Mouse (Mus musculus): ENCODE data around the gene Chic2. TPM values are rescaled to one million over a fixed set of nuclear protein-coding genes. Genes with fewer than 3 reads are reported as not detected.

Gene Chic2
- polyA plus RNA-seq, 1 experiment from 2014 or later = 17.9 TPM

DNA sequence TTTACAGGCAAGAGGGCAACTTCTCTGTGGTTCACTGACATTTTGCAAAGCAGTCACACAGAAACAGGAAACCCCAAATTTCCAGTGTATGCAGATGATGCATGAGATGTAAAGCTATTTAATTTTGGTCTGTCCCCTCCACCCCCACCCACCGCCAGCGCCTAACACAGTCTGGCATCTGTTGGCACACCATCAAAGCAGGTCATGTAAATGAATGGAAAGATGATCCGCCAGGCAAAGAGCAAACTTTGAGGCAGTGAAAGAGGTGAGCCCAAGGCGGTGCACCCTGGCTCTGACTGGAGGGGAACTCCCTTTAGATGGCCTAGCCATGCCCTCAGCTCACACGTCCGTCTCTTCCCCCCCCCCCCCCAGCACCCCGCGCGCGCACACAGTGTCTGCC, 22.1 kb upstream of the Chic2 start:
- H3K9me3 ChIP-seq (replicated peaks) = no peaks in the 10 kb centered on the region
- peak overlapping the region; percentile 56 for H3K4me2 ChIP-seq
- no peak overlapping the region for H3K27ac ChIP-seq
- no peaks in the 10 kb centered on the region for H3K36me3 ChIP-seq
- WGBS (ENCODE audit: insufficient replicate concordance) = 6% methylated on average over 9 of the region's 10 CpGs
- ATAC-seq (ENCODE audit: low read depth) (0 out of 2 replicates have a peak, but pooled peaks have one; percentile 15), DNase-seq (no peak)
- H3K9ac ChIP-seq = no peak overlapping the region
- H3K4me1 ChIP-seq (replicated peaks) = 0 out of 2 replicates have a peak, but pooled peaks cover 4% of the 10 kb centered on the region
- H3K27me3 ChIP-seq = peaks cover 59% of the 10 kb centered on the region
- peak overlapping the region; percentile 24 for H3K4me3 ChIP-seq (replicated peaks)

- no peak for DNase-seq
- WGBS (ENCODE audit: insufficient replicate concordance) = 43% methylated on average over 4 of the region's 4 CpGs
- no peak for ATAC-seq (ENCODE audit: low read depth)
Measured at GRCm38 (mm10) chr5:75063177-75063576, 18.6 kb upstream of the Chic2 start.

DNA sequence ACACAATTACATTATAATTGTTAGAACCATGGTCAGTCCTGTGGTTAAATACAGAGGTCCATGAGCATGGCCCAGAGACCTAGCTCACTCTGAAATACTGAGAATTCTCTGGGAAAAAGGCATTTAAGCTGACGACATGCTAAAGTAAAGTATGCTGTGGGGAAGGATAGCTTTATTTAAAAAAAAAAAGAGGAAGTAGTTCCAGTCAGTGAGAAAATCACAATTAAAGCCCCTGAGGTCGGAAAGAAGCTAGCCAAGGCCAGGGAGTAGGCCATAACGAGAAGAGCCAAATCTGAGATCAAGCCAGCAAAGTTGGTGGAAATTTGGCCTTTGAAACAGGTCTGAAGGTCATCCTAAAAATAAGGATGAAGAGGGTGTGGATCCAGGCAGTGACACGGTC, 6.5 kb upstream of the Chic2 start:
- DNase-seq = no peak

More at GRCm38 (mm10) chr5:75063177-75063576, 18.6 kb upstream of the Chic2 start:
- Histone ChIP-seq H3K4me2 (no peak overlapping the region), H3K36me3 (no peaks in the 10 kb centered on the region), H3K27ac (no peak overlapping the region), H3K9ac (no peak overlapping the region), H3K4me3 (replicated peaks) (no peak overlapping the region), H3K9me3 (replicated peaks) (no peaks in the 10 kb centered on the region), H3K4me1 (replicated peaks) (0 out of 2 replicates have a peak, but pooled peaks cover 4% of the 10 kb centered on the region), H3K27me3 (peaks cover 23% of the 10 kb centered on the region)

GRCm38 (mm10) chr5:75046681-75047321, 2.2 kb upstream of the Chic2 start:
- 54% methylated on average over 15 of the region's 15 CpGs for WGBS (ENCODE audit: insufficient replicate concordance)
- Histone ChIP-seq H3K9ac (no peak overlapping the region), H3K36me3 (no peaks in the 10 kb centered on the region), H3K4me1 (replicated peaks) (peaks cover 24% of the 10 kb centered on the region), H3K27ac (no peak overlapping the region), H3K27me3 (peaks cover 9% of the 10 kb centered on the region; the same call in 1 of the 2 replicates), H3K4me2 (no peak overlapping the region), H3K9me3 (replicated peaks) (no peaks in the 10 kb centered on the region), H3K4me3 (replicated peaks) (no peak overlapping the region)
- DNase-seq (no peak), ATAC-seq (ENCODE audit: low read depth) (no peak)

More for the DNA sequence above, 6.5 kb upstream of the Chic2 start:
- no peak overlapping the region for H3K4me2 ChIP-seq
- no peaks in the 10 kb centered on the region for H3K36me3 ChIP-seq
- H3K27ac ChIP-seq = no peak overlapping the region
- no peaks in the 10 kb centered on the region for H3K4me1 ChIP-seq (replicated peaks)
- no peak overlapping the region for H3K9ac ChIP-seq
- H3K9me3 ChIP-seq (replicated peaks) = no peaks in the 10 kb centered on the region
- ATAC-seq (ENCODE audit: low read depth) = no peak
- peaks cover 16% of the 10 kb centered on the region; the same call in 1 of the 2 replicates for H3K27me3 ChIP-seq
- no peak overlapping the region for H3K4me3 ChIP-seq (replicated peaks)
- 30% methylated on average over 4 of the region's 4 CpGs for WGBS (ENCODE audit: insufficient replicate concordance)

- H3K4me3 ChIP-seq (replicated peaks) = no peak overlapping the region
- ATAC-seq (ENCODE audit: low read depth) (no peak), DNase-seq (no peak)
- H3K27ac ChIP-seq = no peak overlapping the region
- H3K4me2 ChIP-seq = 0 out of 2 replicates have a peak overlapping the region, but pooled peaks have one; percentile 89
- peaks cover 9% of the 10 kb centered on the region; the same call in 1 of the 2 replicates for H3K27me3 ChIP-seq
- no peaks in the 10 kb centered on the region for H3K9me3 ChIP-seq (replicated peaks)
- no peaks in the 10 kb centered on the region for H3K36me3 ChIP-seq
- no peak overlapping the region for H3K9ac ChIP-seq
- H3K4me1 ChIP-seq (replicated peaks) = peaks cover 26% of the 10 kb centered on the region
- 77% methylated on average over 7 of the region's 7 CpGs for WGBS (ENCODE audit: insufficient replicate concordance)
Measured at GRCm38 (mm10) chr5:75045371-75045770, 797 bp upstream of the Chic2 start.

DNA sequence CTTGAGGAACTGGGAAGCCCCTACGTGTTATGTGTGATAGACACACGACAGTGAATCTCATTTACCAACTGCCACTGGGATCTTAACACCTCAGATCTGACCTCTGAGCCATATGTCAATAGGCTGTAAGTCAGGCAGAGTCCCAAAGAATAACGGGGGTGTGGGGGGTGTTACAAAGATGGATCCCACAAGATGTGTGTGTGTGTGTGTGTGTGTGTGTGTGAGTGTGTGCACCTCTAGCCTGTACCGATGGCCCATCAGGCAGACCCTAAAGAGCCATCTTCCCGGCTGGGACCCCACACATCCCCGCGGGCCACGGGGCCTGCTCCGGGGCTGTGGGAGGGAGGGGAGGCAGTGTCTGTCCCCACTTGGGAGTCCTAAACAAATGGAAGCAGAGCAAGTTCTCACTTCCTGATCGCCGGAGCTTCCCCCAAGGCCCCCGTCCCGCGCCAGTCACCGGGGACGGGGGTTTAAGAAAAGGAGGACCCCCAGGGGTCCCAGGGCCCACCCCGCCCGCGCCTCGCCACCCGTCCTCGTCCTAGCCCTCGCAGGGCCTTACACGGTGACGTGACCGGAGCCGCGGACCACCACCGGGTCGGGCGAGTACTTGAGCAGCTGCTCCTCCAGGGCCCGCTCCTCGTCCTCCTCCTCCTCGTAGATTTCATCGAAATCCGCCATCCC, 813 bp downstream of the Chic2 start:
- Histone ChIP-seq H3K9me3 (replicated peaks) (no peaks in the 10 kb centered on the region), H3K9ac (peak overlapping the region; percentile 98), H3K27ac (peak overlapping the region; percentile 88), H3K4me3 (replicated peaks) (peak overlapping the region; percentile 94), H3K27me3 (0 out of 2 replicates have a peak, but pooled peaks cover 7% of the 10 kb centered on the region), H3K4me2 (peak overlapping the region; percentile 89), H3K36me3 (no peaks in the 10 kb centered on the region), H3K4me1 (replicated peaks) (peaks cover 30% of the 10 kb centered on the region)
- peak; percentile 52 for DNase-seq
- 0% methylated on average over 35 of the region's 36 CpGs for WGBS (ENCODE audit: insufficient replicate concordance)
- peak; percentile 66 for ATAC-seq (ENCODE audit: low read depth)

GRCm38 (mm10) chr5:75043011-75043445, 1.5 kb downstream of the Chic2 start:
- Histone ChIP-seq H3K27ac (peak overlapping the region; percentile 88; the same call in 1 of the 2 replicates), H3K27me3 (no peaks in the 10 kb centered on the region), H3K4me3 (replicated peaks) (peak overlapping the region; percentile 94), H3K4me2 (peak overlapping the region; percentile 89), H3K9ac (peak overlapping the region; percentile 98), H3K9me3 (replicated peaks) (no peaks in the 10 kb centered on the region), H3K4me1 (replicated peaks) (peaks cover 30% of the 10 kb centered on the region), H3K36me3 (no peaks in the 10 kb centered on the region)
- DNase-seq (no peak), ATAC-seq (ENCODE audit: low read depth) (no peak)
- WGBS (ENCODE audit: insufficient replicate concordance) = 13% methylated on average over 9 of the region's 9 CpGs

DNA sequence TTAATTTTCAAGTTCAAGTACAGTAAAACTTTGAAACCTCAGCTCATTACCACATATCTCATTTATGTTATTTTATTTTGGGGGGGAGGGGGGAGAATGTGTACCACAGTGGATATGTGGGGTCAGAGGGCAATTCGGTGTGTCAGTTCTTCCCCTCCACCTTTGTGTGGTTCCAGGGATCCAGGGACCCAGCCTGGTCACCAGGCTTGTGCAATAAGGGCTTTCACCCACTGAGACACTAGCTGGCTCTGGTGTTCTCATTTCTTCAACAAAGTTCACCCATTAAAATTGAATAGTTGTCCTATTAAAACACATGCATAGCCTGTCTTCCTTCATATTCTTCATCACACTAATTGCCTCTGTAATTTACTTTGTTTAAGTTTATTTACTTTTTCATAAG, 5.3 kb downstream of the Chic2 start:
- H3K27ac ChIP-seq = no peak overlapping the region
- H3K4me2 ChIP-seq = no peak overlapping the region
- WGBS (ENCODE audit: insufficient replicate concordance) = 61% methylated on average over 1 of the region's 1 CpGs
- H3K4me3 ChIP-seq (replicated peaks) = no peak overlapping the region
- ATAC-seq (ENCODE audit: low read depth) = no peak
- no peaks in the 10 kb centered on the region for H3K27me3 ChIP-seq
- no peaks in the 10 kb centered on the region for H3K36me3 ChIP-seq
- no peak for DNase-seq
- H3K9ac ChIP-seq = no peak overlapping the region
- no peaks in the 10 kb centered on the region for H3K9me3 ChIP-seq (replicated peaks)
- peaks cover 26% of the 10 kb centered on the region for H3K4me1 ChIP-seq (replicated peaks)

DNA sequence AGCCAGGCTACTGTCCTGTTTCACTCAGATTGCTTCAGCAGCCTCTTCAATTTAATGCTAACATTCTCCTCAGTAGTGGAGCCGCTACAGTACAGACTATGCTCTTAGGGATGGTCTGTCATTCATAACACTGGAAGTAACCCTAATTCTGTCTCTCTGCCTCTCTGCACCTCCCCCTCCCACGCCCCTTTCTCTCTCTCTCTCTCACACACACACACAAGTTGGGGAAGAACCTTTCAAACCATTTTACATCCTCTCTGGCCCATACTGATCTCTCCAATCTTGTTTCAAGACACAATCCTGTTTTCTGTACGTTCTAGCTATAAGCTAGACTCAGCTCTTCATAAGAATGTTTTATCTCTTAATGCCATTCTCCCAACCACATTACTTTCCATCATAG, 9.1 kb downstream of the Chic2 start:
- WGBS (ENCODE audit: insufficient replicate concordance) = 74% methylated on average over 3 of the region's 3 CpGs

DNA sequence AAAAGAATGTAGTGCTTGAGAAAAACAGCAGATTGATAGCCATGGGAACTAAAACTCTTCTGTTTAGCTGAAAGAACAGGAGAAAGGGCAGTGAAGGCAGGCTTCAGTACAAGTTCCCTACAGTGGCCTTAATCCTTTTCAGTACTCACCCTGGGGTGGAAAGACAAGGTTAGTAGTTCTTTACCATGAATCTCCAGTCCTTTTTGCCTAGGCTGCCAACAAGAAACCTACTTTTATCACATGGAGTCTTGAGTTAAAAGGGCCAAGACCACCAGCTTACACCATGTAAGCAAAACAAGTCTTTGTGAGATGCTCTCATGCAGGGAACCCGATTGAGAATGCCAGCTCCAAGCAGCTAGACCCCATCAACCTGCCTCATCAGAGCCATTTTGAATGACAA, 29.8 kb downstream of the Chic2 start:
- H3K4me2 ChIP-seq = no peak overlapping the region
- H3K4me1 ChIP-seq (replicated peaks) = no peaks in the 10 kb centered on the region

More for the DNA sequence above, 9.1 kb downstream of the Chic2 start:
- no peak overlapping the region for H3K27ac ChIP-seq
- H3K27me3 ChIP-seq = no peaks in the 10 kb centered on the region
- H3K4me1 ChIP-seq (replicated peaks) = peaks cover 10% of the 10 kb centered on the region
- no peak for ATAC-seq (ENCODE audit: low read depth)
- H3K36me3 ChIP-seq = peaks cover 10% of the 10 kb centered on the region
- no peak for DNase-seq
- no peak overlapping the region for H3K4me2 ChIP-seq
- no peak overlapping the region for H3K9ac ChIP-seq
- no peaks in the 10 kb centered on the region for H3K9me3 ChIP-seq (replicated peaks)
- H3K4me3 ChIP-seq (replicated peaks) = no peak overlapping the region

DNA sequence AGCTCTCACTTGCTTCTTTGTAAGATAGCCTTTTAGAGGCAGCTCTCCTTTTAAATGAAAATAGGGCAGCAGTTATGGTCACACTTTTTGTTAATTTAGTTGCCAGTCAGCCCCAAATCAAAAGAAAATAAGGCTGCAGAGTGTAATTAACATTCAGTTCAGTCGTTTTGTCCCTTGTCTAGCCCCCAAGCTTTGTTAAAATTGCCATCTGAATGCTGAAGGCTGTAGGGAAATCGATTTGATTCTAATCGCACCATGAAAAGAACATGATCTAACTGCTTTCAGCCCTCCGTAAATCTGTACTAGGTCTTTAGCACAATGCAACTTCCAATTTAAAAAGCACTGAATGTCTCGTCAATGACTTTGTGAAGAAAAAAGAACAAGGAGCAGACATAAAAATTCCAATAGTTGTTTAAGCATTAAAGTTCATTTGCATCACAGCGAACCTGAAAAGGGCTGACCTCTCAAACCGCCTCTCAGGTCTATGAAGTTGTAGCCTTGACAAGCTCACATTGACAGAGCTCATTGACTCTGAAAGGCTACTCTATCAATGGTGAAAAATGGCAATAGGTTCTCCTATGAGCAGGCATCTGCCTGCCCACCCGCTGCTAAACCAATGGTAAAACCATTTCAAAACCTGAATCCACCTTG, 31.7 kb downstream of the Chic2 start:
- ATAC-seq (ENCODE audit: low read depth) = no peak
- Histone ChIP-seq H3K4me1 (replicated peaks) (no peaks in the 10 kb centered on the region), H3K36me3 (peaks cover 10% of the 10 kb centered on the region), H3K9me3 (replicated peaks) (no peaks in the 10 kb centered on the region), H3K27me3 (no peaks in the 10 kb centered on the region), H3K9ac (no peak overlapping the region), H3K4me2 (no peak overlapping the region), H3K27ac (no peak overlapping the region), H3K4me3 (replicated peaks) (no peak overlapping the region)
- DNase-seq = no peak
- 78% methylated on average over 8 of the region's 8 CpGs for WGBS (ENCODE audit: insufficient replicate concordance)

More for the DNA sequence above, 29.8 kb downstream of the Chic2 start:
- no peak for DNase-seq
- no peak overlapping the region for H3K9ac ChIP-seq
- no peak overlapping the region for H3K4me3 ChIP-seq (replicated peaks)
- WGBS (ENCODE audit: insufficient replicate concordance) = 78% methylated on average over 1 of the region's 1 CpGs
- no peaks in the 10 kb centered on the region for H3K9me3 ChIP-seq (replicated peaks)
- H3K27ac ChIP-seq = no peak overlapping the region
- no peak for ATAC-seq (ENCODE audit: low read depth)
- no peaks in the 10 kb centered on the region for H3K27me3 ChIP-seq
- H3K36me3 ChIP-seq = 0 out of 2 replicates have a peak, but pooled peaks cover 3% of the 10 kb centered on the region

Measured in liver, embryonic 13.5 days (tissue).